Mouse (Mus musculus) embryonic facial prominence, embryonic 11.5 days (tissue): ENCODE data around the gene Dguok. TPM values are rescaled to one million over a fixed set of nuclear protein-coding genes. Genes with fewer than 3 reads are reported as not detected.

Source experiments
- ATAC-seq: fragments of 200-750 bp; cut with Nextera tagmentation; replicated peaks from 2 replicates; pipeline ENCODE4 v1.8.0; 2017; ENCODE audit warnings: low read depth; ENCODE audit not compliant: insufficient number of reproducible peaks, low FRiP score, low TSS enrichment
- DNase-seq: peaks from one replicate; pipeline ENCODE4 v3.0.0-alpha.2; 2015; ENCODE audit warnings: low spot score
- H3K27ac ChIP-seq: fragments of 300-500 bp; sonication (generic); replicated peaks from 2 replicates; pipeline ENCODE4 v1.5.1; 2014; ENCODE audit warnings: mild to moderate bottlenecking, low read depth, low read length, control low read depth
- H3K27me3 ChIP-seq: fragments of 300-500 bp; sonication (generic); 2 replicates; pipeline ENCODE4 v1.6.1; 2014; ENCODE audit warnings: mild to moderate bottlenecking, low read length, moderate library complexity, mixed read lengths; ENCODE audit not compliant: control insufficient read depth, insufficient read depth
- H3K36me3 ChIP-seq: fragments of 300-500 bp; sonication (generic); replicated peaks from 2 replicates; pipeline ENCODE4 v1.6.1; 2014; ENCODE audit warnings: low read depth, mild to moderate bottlenecking, low read length, moderate library complexity, mixed read lengths; ENCODE audit not compliant: control insufficient read depth, insufficient read depth
- H3K4me1 ChIP-seq: fragments of 300-500 bp; sonication (generic); 2 replicates; pipeline ENCODE4 v1.6.1; 2014; ENCODE audit warnings: low read length, mixed read lengths; ENCODE audit not compliant: control insufficient read depth, insufficient read depth
- H3K4me2 ChIP-seq: fragments of 300-500 bp; sonication (generic); 2 replicates; pipeline ENCODE4 v1.6.1; 2014; ENCODE audit warnings: low read depth, mild to moderate bottlenecking, control low read depth, low read length, moderate library complexity
- H3K4me3 ChIP-seq: fragments of 300-500 bp; sonication (generic); 2 replicates; pipeline ENCODE4 v1.5.1; 2014; ENCODE audit warnings: low read depth, low read length, control low read depth
- H3K9ac ChIP-seq: fragments of 300-500 bp; sonication (generic); replicated peaks from 2 replicates; pipeline ENCODE4 v1.6.1; 2014; ENCODE audit warnings: mild to moderate bottlenecking, control low read depth, low read length
- H3K9me3 ChIP-seq: fragments of 300-500 bp; sonication (generic); replicated peaks from 2 replicates; pipeline ENCODE4 v1.6.1; 2016; ENCODE audit warnings: mild to moderate bottlenecking, low read length, inconsistent platforms, mixed read lengths; ENCODE audit not compliant: control insufficient read depth
- WGBS: fragments of 180-500 bp; shearing (Covaris S2); extraction: QIAGEN DNeasy Blood & Tissue Kit; methylation state at CpG from one replicate; pipeline ENCODE4 v1.1.7; 2014; 5-methylcytosine and 5-hydroxymethylcytosine counted together
- polyA plus RNA-seq: library from polyadenylated mRNA; unstranded; fragments of >200 nt; fragmentation: Nextera tagmentation; extraction: Ambion mirVana; gene quantifications from 2 replicates; pipeline ENCODE4 v1.2.1, GENCODE M21; 2014

Dguok gene
- polyA plus RNA-seq, 1 experiment from 2014 or later = 56.1 TPM

DNA sequence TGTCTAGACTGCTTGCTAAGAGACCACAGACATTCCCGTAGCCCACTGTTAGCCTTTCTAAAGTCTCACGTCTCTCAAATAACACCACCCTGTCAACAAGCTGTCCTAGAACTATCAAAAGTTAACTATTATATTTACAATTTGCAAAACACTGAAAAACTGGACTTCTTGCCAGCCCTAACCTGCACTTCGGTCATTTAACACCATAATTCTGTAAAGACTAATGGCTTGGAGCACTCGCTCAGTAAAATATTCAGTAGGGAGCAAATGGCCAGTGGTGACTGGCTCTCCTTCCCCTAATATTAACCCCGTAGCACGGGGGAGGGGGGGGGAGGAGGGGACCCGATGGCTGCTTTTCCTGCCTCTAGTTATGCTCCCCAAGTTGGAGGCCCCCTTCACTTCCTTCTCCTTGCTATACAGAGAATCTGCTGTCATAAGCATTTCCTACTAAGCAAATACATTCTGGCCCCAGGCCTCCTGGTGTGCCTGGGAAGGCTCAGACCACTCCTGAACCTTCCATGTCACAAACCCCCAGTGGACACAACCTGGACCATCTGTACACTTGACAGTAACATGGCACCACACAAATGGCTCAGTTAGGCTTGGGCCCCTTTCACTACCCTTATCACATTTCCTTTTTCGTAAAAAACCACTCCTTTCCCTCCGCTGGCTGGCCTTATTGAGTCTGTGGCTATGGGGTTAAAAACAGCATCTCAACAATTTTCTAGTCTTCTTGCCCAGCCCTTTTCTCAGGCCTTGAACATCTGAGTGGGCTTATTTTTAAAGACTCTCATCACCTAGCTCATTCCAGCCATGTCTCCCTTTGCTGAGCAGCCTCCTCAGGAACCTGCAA is 56.1 kb downstream of the Dguok start:
- Histone ChIP-seq H3K4me1 (peaks cover 15% of the 10 kb centered on the region), H3K9ac (no peak overlapping the region), H3K4me3 (no peak overlapping the region), H3K9me3 (no peaks in the 10 kb centered on the region), H3K36me3 (no peaks in the 10 kb centered on the region; the same call in 1 of the 2 replicates), H3K4me2 (no peak overlapping the region), H3K27me3 (no peaks in the 10 kb centered on the region), H3K27ac (no peak overlapping the region; the same call in 1 of the 2 replicates)
- ATAC-seq (no peak), DNase-seq (no peak)
- WGBS = 77% methylated on average over 9 of the region's 9 CpGs

DNA sequence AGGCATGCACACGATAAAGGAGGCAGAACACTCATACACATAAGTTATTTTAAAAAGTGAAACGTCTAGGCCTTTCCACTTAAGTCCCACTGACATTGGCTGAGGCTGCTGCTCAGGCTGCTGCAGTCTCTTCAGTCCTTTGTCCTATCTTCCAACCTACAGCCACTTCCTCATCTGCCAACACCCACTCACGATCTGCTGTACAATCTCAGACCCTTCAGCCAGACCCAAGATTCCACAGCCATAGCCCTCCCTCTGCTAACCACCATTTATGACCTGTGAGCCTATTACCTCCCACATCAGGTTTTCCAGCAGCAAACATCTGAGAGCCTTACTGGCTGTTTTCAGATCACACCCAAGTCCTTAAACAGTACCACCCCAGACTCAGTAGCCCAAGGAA is 57.3 kb downstream of the Dguok start:
- peaks cover 3% of the 10 kb centered on the region; the same call in 1 of the 2 replicates for H3K36me3 ChIP-seq
- H3K27ac ChIP-seq = no peak overlapping the region
- H3K9me3 ChIP-seq = no peaks in the 10 kb centered on the region
- WGBS = 73% methylated on average over 3 of the region's 3 CpGs
- no peak overlapping the region for H3K4me2 ChIP-seq
- H3K4me3 ChIP-seq = no peak overlapping the region
- no peak for DNase-seq
- H3K27me3 ChIP-seq = no peaks in the 10 kb centered on the region
- no peak for ATAC-seq
- no peak overlapping the region for H3K9ac ChIP-seq
- peaks cover 7% of the 10 kb centered on the region for H3K4me1 ChIP-seq

DNA sequence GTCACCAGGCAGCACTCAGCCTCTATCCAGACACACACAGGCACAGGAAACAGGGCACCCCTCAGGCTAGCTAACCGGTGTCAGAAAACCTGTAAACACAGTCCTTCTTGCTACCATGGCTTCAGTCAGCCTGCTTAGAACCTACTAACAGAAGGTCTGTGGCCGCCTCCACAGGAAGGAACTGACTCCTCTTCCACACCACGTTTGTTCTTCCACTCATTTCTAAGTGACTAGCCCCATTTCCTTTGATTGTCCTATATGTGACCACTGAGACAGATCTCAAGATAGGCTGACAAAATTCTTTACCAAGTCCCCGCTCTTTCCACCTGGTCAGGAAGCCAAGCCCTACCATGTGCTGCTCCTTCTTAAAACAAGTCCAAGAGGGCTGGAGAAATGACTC is 57.9 kb downstream of the Dguok start:
- Histone ChIP-seq H3K4me1 (peaks cover 9% of the 10 kb centered on the region), H3K9ac (no peak overlapping the region), H3K27me3 (no peaks in the 10 kb centered on the region), H3K36me3 (peaks cover 3% of the 10 kb centered on the region; the same call in 1 of the 2 replicates), H3K4me3 (no peak overlapping the region), H3K27ac (no peak overlapping the region), H3K4me2 (no peak overlapping the region), H3K9me3 (no peaks in the 10 kb centered on the region)
- ATAC-seq = no peak
- 77% methylated on average over 4 of the region's 4 CpGs for WGBS
- DNase-seq = no peak

DNA sequence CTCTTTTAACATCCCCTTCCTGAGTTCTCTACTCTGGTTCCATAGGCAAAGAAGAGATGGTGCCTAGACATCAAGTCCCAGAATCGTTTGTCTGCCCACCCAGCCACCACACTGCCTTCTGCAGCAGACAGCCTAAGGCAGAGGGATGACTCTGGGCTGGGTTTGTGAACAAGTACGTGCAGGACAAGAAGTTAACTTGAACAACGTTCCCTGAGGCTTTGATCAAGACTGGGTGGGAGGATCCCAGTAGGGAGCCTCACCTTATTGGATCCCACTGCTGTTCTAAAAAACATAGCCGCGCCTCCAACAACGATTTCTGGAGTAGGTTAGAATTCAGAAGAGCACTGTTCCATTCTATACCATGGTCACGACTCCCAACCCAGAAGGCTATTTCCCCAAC is 59.7 kb downstream of the Dguok start:
- WGBS = 72% methylated on average over 7 of the region's 7 CpGs
- Histone ChIP-seq H3K9ac (no peak overlapping the region), H3K36me3 (peaks cover 3% of the 10 kb centered on the region; the same call in 1 of the 2 replicates)

DNA sequence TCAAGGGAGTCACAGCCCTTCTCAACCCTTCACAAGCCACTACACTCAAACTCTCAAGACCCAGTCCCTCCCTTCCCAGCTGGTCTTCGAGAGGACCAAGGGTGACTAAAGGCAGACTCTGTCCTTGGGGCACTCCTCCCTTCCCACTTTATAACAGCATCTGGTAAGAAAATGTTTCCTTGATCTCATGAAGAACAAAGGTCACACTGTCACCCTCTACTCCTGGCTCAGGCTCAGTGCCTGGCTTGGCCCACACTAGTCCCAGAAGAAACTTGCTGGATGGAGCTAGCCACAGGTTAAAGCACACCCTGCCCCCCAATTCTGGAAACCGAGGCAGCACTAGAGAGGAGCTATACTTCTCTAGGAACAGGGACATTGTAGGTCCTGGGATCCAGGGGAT is 61.0 kb downstream of the Dguok start:
- no peak overlapping the region for H3K27ac ChIP-seq
- peaks cover 3% of the 10 kb centered on the region; the same call in 1 of the 2 replicates for H3K36me3 ChIP-seq
- H3K4me2 ChIP-seq = no peak overlapping the region
- no peak for ATAC-seq
- H3K9ac ChIP-seq = no peak overlapping the region
- DNase-seq = no peak
- H3K9me3 ChIP-seq = no peaks in the 10 kb centered on the region
- WGBS = 64% methylated on average over 2 of the region's 2 CpGs
- peaks cover 5% of the 10 kb centered on the region for H3K4me1 ChIP-seq
- H3K4me3 ChIP-seq = no peak overlapping the region
- no peaks in the 10 kb centered on the region for H3K27me3 ChIP-seq

More for the DNA sequence above, 59.7 kb downstream of the Dguok start:
- Histone ChIP-seq H3K4me3 (no peak overlapping the region), H3K27ac (no peak overlapping the region), H3K4me1 (peaks cover 9% of the 10 kb centered on the region), H3K9me3 (no peaks in the 10 kb centered on the region), H3K4me2 (no peak overlapping the region), H3K27me3 (no peaks in the 10 kb centered on the region)
- no peak for DNase-seq
- ATAC-seq = no peak

DNA sequence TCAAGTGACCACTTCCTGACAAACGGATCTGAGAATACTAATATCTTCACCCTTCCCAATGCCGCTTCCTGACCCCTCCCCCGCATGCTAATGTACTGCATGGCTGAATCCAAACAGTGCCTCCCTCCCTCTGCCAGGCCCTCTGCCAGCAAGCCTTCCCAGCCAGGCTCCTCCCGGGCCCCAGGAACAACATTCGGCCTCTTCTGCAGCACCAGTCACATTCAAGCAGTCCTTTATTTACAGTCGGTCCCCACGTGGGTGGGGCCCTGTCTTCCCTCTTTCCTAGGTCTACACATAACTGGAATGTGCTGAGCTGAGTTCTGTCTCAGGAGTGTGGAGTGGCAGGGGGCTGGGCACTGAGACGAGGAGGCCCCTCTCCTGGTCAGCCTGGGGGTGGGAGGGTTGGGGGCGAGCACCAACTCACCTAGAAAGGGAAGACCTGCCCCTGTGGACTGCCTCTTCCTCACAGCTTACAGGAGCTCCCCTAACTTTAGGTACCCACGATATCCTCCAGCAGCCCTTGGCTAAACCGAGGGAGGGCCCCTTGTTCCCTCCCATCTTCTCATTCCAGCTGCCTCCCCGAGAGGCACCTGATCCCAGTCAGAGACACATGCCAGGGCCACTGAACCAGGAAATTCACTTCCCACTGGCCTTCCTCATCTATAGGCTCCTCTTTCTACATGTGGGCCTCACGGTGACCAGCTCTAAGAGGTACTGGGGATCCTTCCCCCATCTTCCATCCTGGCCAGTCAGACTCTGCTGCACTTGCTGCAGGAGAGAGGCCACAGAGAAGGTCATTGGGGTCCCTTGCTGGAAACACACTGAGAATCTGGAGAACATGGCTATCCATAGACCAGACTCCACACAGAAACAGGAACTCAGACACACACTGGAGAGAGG is 63.1 kb downstream of the Dguok start:
- Histone ChIP-seq H3K9me3 (no peaks in the 10 kb centered on the region), H3K27ac (0 out of 2 replicates have a peak overlapping the region, but pooled peaks have one; percentile 32), H3K4me3 (no peak overlapping the region), H3K27me3 (no peaks in the 10 kb centered on the region), H3K4me1 (peaks cover 14% of the 10 kb centered on the region), H3K36me3 (peaks cover 3% of the 10 kb centered on the region; the same call in 1 of the 2 replicates), H3K9ac (no peak overlapping the region), H3K4me2 (no peak overlapping the region; the same call in 1 of the 2 replicates)
- WGBS = 18% methylated on average over 13 of the region's 13 CpGs
- DNase-seq = peak; percentile 38
- ATAC-seq = no peak

DNA sequence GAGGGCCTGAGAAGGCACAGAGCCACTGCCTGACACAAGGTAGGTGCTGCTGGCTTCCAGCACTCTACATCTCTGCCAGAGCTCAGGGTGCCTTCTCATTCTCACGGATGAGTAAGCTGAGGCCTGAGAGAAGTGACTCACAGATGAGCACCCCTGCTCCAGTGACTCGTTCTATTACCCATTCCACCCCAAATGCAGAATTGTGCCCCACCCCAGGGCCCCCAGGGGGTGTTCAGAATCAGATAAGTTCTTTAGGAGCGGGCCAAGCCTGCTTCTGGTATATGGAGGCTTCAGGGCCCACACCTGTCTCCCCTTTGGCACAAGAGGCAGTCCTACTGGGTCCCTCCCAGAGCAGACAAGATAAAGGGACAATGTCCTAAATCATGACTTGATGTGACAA is 64.1 kb downstream of the Dguok start:
- peak overlapping the region; percentile 37 for H3K9ac ChIP-seq
- 38% methylated on average over 3 of the region's 3 CpGs for WGBS
- no peak overlapping the region for H3K4me3 ChIP-seq
- peaks cover 3% of the 10 kb centered on the region; the same call in 1 of the 2 replicates for H3K36me3 ChIP-seq
- peaks cover 14% of the 10 kb centered on the region for H3K4me1 ChIP-seq
- H3K27me3 ChIP-seq = no peaks in the 10 kb centered on the region
- H3K4me2 ChIP-seq = no peak overlapping the region
- no peak overlapping the region for H3K27ac ChIP-seq
- ATAC-seq (no peak), DNase-seq (no peak)
- H3K9me3 ChIP-seq = no peaks in the 10 kb centered on the region
